Mouse (Mus musculus) monocyte, adult 59 days (primary cell): ENCODE measurements around the gene Gm10053. TPM values are rescaled to one million over a fixed set of nuclear protein-coding genes. Genes with fewer than 3 reads are reported as not detected.

Experiments
- total RNA-seq, 2 experiments: library from RNA; stranded (reverse); gene quantifications; one replicate each; pipeline ENCODE4 v1.2.4; 2023

Gene Gm10053
- 10 to 100 TPM; 48.2 to 59.1 TPM for total RNA-seq

DNA sequence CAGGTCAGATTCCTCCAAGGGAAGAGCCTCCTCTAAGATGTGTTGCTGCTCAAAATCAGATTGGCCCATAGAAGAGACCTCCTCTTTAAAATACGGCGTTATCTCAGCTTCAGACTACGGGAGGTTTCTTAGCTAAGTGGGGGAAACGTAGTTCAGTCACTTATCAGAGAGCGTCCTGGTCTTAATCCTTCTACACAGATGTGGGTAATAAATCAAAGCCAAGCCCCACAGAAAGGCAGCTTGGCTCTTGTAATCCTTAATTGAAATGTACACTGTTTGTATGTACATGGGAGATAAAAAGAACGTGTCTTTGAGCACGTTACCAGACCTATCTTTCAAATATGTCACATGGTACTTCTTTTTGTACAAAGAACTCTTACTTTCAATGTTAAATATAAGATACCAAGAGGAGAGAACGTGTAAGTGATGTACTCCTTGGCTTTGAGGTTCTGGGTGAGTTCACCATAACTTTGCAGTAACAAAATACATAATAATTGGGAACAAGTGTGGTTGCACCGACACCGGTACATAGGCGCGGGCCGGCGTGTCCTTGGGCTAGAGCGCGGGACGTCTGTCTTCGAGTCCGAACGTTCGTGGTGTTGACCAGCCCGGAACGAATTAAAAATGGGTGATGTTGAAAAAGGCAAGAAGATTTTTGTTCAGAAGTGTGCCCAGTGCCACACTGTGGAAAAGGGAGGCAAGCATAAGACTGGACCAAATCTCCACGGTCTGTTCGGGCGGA is at the start of gene Gm10053:
Gm10053 (plus strand) TSS at position 558 of the 742 bp plus-strand sequence.

DNA sequence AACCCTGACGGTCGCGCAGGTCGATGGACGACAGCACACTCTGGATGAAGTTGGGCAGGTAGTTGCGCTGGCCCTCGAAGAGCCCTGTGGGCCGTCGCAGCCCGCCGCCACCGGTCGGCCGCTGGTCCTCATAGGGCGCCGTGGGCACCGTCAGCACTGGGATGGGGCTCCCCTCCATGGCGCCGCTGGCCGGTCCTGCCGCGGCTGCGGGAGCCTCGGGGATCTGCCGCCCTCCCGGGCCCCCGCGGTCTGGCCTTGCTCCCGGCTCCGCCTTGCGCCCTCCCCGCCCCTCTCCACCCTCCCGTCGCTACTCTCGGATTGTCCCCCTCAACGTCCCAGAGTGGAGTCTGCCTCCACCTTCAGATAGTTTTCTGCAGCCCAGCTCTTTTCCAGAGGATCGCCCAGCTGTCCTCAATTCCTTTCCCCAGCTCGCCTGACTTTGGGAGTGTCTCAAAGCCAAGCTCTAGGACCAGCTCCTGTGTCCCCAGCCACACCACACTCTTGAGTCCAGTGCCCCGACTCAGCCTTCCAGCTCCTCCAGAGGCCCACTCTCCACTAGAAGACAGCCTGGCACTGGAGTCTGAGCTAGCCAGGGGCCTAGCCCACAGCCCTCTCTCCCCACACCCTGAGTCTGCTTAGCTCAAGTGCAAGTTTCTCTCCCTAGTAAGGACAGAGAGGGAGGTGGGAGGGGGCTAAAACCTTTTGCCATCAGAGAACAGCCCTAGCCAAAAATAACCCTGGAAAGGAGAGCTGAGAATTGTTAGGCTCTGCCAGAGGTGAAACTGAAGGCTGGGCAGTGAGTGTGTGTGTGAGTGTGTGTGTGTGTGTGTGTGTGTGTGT is 13.7 kb upstream of the Gm10053 start, which contains the start of gene Pgm5:
Pgm5 (minus strand) TSS at position 244 of the 840 bp plus-strand sequence.

DNA sequence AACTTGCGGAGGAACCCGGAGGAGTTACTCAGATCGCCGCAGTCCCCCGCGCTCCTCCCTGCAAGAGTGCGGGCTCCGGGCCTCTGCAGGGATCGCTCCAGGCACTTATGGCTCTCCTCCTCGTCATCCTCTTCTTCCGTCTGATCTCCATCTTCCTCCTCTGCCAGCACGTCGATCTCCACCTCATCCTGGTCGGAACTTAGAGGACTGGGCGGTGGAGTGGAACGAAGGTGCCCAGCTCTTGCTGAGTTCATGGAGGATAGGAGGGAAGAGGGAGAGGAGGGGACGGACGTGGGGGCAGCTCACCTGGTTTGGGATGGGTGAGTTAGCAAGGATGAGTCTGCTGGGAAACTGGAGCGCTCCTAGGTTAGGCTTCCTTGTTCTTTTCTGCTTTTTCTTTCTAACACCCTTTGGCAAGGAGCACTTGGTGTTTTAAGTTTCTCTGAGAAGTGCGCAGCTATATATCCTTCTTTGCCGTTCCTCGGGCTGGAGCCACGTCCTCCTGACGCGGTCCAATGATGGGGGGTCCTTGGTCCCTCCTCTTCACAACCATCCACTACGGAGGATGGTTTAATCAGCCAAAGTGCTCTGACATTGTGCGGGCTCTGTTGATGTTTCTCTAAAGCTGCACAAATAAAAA is 25.2 kb downstream of the Gm10053 start, which contains the start of gene Foxd4:
Foxd4 (minus strand) TSS at position 617 of the 640 bp plus-strand sequence.

Other genes with a start within 250 kb of the Gm10053 start
- gene Tmem252, start 201.7 kb upstream of the Gm10053 start, total RNA-seq = not detected
- gene Pgm5, start 13.8 kb upstream of the Gm10053 start, total RNA-seq = not detected
- gene Foxd4, start 25.5 kb downstream of the Gm10053 start, total RNA-seq = under 1 TPM in 1 of 2 experiments, not detected in 1; 0.27 TPM
- 1 to 10 TPM; 3.1 to 3.2 TPM for gene Cbwd1, start 85.9 kb downstream of the Gm10053 start, total RNA-seq
- 100 to 1,000 TPM; 319 to 324 TPM for gene Dock8, start 123.8 kb downstream of the Gm10053 start, total RNA-seq